2 mouse cellular contexts compared by ENCODE assay signal in genomic region chr10:121584033-121584432, GRCm38 (mm10).
TF ChIP-seq lines count a peak whose summit lies in the region.

No protein-coding gene starts in this region.

TF ChIP-seq in CH12.LX, 34 proteins besides CTCF, POLR2A, EP300 and RAD21:
- no peak for TF ChIP-seq ZC3H11A (IDR thresholded peaks at IDR 0.05; ENCODE audit: low read depth, low read length)
- no peak for TF ChIP-seq MAFK (IDR thresholded peaks at IDR 0.05; ENCODE audit: insufficient replicate concordance, low read length)
- TF ChIP-seq ZKSCAN1 (IDR thresholded peaks at IDR 0.05; ENCODE audit: borderline replicate concordance, low read depth, low read length): no peak
- no peak for TF ChIP-seq MYC (IDR thresholded peaks at IDR 0.05; ENCODE audit: low read depth, low read length)
- no peak for TF ChIP-seq KAT2A (IDR thresholded peaks at IDR 0.05; ENCODE audit: insufficient replicate concordance, low read length)

TF ChIP-seq in ES-E14, 5 proteins besides CTCF, POLR2A, EP300 and RAD21:
- no peak for TF ChIP-seq ZC3H11A (IDR thresholded peaks at IDR 0.05; ENCODE audit: borderline replicate concordance, low read depth, low read length)
